Mouse (Mus musculus) adrenal gland, postnatal 10 days (tissue): ENCODE measurements at regions not wholly inside any gene's neighbourhood (a gene's known extent, or its start where the extent isn't known, plus 50 kb on each side); places are given as distances from the start of the nearest gene placed in this dataset.
"Not testable (repeated sequence)": the region's sequence is repeated elsewhere in the genome, so short reads cannot be mapped to it uniquely, and the experiment has no call there.

Experiments
- DNase-seq: peaks from one replicate; pipeline ENCODE4 v3.0.0; 2021; ENCODE audit warnings: mixed read lengths

DNA sequence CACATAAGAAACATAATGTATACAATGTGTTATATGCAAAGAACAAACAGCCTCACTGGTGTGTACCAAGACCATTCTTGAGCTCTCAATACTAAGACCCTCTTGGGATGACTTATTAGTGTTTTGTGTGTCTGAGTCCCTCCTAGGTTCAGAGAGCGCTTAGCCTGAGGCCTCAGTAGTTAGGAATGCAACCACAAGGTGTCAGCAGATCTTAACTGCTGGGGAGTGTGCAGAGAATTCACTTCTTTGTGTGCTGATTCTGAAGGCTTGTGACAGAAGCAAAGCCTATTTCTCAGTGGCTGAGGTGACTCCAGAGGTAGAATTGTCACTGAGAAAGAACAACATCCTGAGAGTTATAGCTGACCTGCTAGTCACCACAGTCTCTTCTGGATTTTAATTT is 816.9 kb upstream of the Olfr1507 start:
- peak; percentile 0 for DNase-seq

DNA sequence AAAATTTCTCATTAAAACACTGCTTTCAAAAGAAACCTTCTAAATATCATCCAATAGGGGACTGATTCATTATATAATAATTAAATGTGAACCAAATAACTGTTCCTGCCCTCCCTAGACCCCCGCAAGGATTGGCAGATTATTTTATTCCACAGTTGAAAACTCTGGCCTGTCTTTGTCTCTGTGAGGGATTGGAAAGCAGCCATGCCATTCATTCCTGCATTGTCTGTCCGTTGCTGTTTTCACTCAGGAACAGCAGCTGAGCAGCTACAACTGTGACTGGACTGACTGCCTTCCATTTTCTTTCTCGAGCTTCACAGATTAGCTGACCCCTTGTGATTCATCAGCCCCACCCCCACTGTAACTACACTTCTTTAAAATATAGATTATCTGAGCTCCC is 807.6 kb upstream of the Olfr1507 start:
- DNase-seq: not testable (repeated sequence)

DNA sequence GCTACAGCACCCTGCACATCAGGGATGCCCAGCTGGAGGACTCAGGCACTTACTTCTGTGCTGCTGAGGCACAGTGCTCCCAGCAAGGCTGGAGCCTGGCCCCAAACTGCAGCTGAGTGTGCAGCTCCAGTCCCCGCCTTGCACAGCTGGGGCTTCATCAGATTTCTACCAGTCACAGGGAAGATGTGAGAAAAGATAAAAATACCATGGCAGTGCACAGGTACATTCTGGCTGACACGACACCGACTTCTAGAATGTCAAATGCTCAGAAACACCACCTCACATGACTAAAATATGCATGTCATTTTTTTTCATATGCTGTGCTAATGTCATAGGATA is 806.9 kb upstream of the Olfr1507 start:
- DNase-seq: not testable (repeated sequence)

DNA sequence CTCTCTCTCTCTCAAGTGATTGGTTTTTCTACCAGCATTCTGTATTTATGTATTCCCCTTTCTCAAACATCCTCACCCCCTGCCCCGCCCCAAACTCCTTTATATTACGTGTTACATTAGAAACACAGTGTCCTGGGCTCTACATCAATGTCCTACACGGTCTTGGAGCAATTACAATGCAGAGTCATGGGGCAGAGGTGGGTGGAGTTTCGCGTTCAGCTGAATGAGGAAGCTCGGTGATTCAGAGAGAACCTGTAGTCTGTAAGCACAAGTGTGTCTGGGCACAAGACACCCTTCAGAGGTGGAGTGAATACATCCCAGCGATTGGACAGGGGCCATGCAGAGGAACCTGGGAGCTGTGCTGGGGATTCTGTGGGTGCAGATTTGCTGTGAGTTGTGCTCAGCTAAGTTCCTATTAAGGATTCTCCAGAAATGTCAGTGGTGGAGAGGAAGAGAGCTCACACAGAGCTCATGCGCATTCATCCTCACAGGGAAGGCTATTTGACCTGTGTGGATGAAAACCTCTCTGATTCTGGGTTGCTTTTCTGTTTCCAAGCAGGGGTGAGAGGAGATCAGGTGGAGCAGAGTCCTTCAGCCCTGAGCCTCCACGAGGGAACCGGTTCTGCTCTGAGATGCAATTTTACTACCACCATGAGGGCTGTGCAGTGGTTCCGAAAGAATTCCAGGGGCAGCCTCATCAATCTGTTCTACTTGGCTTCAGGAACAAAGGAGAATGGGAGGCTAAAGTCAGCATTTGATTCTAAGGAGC is 806.4 kb upstream of the Olfr1507 start:
- DNase-seq: not testable (repeated sequence)

DNA sequence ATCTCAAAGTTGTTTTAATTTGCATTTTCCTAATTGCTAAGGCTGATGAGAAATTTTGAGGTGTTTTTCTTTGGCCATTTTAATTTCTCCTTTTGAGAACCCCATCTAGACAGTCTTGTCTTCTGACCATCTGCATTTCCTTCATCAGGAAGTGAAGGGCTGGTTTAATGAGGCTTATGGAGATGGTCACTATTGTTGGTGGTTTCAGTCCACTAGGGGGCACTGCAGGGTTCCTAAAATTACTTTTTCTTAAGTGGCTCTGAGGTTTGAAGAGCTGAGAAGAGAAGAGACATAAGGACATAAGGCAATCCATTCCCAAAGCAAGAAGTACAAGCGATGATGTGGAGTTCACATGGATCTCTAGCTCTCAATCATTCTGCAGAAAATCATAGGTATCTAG is 805.6 kb upstream of the Olfr1507 start:
- not testable (repeated sequence) for DNase-seq

DNA sequence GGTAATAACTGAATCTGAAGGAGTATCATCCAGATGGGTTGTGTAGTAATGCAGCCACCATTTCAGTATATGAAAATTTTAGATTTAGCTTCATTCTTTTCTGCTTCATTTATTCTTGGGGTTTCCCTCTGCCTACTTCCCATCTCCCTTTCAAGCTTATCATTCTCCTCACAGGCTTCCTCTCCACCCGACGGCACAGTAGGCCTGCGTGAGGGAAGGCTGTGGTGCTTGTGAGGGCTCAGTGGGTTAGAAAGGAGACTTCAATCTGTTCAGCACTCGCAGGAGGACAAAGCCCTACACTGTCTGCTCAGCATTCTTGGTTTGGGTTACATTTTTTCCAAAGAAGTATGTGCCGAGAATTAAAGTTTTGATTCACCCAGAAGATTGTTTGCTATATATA is 804.2 kb upstream of the Olfr1507 start:
- DNase-seq: not testable (repeated sequence)

DNA sequence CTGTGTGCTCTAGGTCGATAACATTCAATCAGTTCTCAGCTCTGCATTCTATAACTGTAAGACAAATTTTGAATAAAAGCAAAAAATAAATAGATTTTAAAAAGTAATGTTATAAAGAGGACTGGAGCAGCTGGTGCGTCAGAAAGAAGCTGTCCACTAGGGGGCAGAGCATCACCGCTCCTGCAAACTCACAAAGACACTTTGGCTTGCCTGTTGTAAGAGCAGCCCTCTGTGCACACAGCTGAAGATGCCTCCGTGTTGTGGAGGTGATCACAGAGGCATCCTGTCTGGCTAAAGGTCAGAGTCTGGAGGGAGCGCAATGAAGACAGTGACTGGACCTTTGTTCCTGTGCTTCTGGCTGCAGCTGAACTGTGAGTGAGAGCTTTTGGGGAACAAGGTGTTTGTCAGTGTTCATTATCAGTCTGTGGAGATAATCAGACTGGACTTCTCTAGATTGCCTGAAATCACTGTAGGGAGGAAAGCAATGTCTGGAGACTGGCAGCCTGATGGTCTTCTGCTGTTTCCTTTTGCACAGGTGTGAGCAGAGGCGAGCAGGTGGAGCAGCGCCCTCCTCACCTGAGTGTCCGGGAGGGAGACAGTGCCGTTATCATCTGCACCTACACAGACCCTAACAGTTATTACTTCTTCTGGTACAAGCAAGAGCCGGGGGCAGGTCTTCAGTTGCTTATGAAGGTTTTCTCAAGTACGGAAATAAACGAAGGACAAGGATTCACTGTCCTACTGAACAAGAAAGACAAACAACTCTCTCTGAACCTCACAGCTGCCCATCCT is 788.0 kb upstream of the Olfr1507 start:
- DNase-seq: not testable (repeated sequence)

DNA sequence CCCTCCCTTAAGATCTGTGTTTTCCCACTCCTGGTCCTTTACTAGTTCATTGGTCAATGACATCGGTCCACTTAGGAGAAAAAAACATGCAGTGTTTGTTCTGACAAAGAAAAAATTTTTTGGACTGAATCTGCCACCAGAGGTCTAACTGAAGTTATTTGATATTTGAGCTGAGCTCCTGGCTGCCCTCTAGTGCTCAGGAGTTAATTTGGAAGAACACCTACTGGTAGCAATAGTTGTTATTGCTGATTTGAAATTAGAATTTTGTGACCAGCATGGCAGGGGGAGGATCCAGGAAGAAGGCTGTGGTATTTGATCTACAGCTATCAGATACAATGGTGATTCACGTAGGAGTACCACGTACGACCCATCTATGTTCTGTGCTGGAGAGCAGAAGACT is 777.7 kb upstream of the Olfr1507 start:
- peak; percentile 0 for DNase-seq

DNA sequence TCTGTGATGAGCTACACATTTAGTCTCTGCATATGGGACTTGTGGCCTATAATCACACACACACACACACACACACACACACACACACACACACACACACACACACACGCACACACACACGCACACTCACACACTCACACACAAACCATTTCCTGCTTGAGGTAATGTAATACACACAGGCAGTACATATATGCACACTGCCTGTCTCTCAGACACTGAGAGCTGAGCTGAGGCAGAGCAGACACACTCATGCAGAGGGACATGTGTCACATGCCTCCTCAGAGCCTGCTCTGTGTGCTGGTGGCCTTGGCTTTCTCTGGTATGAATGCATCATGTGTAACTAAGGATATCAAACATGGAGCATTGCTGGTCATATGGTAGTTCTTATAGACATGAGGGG is 772.1 kb upstream of the Olfr1507 start:
- DNase-seq: not testable (repeated sequence)

DNA sequence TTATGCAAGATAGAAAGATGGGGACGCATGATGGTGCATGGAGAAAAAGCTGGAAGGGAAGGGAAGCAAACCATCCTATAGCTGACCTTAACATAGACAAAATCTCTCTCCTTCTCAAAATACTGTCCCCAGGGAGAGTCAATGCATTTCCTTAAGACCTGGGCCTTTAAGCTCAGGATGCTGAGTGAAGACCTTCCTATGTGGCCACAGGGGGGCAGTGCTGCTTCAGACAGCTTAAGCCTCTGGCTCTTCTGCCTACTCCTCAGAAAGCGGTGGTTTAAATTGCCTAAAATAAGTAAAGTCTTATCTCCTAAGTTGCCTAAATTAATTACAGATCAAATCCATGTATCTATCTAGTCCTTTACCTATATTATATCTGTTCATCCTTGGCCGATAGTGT is 760.4 kb upstream of the Olfr1507 start:
- DNase-seq: not testable (repeated sequence)

DNA sequence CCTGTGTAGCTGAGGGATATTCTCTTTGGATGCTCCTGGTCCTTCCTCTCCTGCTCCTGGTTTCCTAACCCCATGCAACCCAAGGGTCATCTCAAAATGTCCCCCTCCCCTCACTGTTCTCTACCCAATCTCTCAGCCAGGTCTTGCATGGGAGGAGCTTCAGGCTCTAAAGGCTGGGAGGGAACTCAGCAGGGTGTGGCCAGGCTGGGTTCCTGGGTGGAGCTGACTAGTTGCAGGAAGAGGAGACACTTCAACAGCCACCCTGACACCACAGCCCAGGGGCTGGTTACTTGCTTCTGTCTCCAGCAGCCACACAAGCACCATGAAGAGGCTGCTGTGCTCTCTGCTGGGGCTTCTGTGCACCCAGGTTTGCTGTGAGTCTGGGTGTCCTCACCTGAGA is 757.9 kb upstream of the Olfr1507 start:
- DNase-seq: not testable (repeated sequence)

DNA sequence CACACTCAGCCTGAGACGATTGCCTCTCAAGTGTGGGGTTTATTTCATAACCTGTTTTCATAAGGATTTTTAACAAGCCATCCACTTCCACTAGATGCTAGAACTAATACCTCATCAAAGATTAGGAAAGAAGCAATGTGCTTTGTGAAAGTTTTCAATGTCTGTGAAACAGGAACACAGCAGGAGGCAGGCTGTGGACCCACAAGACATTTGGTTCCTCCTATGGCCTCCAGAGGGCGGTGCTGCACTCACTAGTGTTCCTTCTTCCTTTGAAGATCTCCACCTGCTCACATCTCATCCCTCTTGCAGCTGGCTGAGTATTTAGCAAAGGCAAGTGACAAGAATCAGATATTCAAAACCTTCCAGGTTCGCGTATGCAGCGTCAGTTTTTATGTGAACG is 735.6 kb upstream of the Olfr1507 start:
- not testable (repeated sequence) for DNase-seq

DNA sequence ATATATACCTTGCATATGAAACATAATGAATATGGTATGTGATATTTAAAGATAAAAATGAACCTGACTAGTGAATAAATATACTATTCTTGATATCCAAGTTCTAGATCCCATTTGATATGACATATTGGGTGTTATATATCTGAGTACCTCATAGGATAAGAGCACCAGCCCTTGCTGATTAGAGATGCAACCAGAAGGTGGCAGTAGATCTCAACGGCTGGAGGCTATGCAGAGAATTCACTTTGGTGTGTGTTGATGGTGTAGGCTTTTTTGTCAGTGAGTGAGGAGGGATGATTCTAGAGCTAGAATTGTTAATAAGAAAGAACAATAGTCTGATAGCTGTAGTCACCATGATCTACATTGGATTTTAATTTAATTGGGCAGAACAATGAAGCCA is 729.2 kb upstream of the Olfr1507 start:
- DNase-seq: not testable (repeated sequence)

DNA sequence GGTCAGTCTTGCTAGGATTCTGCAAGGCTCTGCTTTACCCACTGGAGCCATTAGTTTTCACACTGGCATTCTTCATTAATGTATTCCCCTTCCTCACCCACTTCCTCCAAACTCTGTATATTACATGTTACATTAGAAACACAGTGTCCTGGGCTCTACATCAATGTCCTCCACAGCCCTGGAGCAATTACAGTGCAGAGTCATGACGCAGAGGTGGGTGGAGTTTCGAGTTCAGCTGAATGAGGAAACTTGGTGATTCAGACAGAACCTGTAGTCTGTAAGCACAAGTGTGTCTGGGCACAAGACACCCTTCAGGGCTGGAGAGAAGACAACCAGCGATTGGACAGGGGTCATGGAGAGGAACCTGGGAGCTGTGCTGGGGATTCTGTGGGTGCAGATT is 715.0 kb upstream of the Olfr1507 start:
- DNase-seq: not testable (repeated sequence)

DNA sequence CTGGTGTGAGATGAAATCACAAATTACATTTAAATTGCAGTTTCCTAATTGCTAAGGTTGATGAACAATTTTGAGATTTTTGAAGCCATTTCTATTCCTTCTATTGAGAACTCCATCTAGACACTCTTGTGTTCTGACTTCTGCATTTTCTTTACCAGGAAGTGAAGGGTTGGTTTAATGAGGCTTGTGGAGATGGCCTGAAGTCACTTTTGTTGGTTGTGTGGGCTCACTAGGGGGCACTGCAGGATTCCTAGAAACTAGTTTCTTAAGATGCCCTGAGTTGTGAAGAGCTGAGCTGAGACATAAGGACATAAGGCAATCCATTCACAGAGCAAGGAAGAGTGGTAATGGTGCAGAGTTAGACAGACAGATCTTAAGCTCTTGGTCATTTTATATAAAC is 713.7 kb upstream of the Olfr1507 start:
- not testable (repeated sequence) for DNase-seq

DNA sequence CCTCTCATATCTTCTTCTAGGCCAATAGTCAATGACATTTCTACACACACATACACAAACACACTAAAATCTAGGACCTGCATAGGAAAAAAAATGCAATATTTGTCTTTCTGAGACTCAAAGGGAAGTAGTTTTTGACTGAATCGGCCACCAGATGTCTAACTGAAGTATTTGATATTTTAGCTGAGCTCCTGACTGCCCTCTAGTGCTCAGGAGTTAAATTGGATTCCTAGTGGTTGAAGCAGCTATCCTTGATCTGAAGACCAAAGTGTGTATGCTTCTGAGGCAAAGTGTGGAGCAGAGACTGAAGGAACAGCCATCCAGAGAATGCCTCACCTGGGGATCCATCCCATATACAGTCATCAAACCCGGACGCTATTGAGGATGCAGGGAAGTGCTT is 695.4 kb upstream of the Olfr1507 start:
- not testable (repeated sequence) for DNase-seq

DNA sequence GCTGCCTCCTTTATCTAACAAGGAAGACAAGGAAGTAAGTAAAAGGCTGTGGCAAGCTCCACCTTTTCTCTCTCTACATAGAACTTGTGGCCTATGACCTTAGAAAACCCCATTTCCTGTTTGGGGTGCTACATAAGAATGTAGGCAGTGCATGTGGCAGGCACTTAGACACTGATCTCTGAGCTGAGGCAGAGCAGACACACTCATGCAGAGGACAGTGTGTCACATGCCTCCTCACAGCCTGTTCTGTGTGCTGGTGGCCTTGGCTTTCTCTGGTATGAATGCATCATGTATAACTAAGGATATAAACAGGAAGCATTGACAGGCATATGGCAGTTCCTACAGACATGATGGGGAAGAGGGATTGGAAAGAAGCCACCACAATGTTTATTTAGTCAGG is 678.5 kb upstream of the Olfr1507 start:
- not testable (repeated sequence) for DNase-seq

DNA sequence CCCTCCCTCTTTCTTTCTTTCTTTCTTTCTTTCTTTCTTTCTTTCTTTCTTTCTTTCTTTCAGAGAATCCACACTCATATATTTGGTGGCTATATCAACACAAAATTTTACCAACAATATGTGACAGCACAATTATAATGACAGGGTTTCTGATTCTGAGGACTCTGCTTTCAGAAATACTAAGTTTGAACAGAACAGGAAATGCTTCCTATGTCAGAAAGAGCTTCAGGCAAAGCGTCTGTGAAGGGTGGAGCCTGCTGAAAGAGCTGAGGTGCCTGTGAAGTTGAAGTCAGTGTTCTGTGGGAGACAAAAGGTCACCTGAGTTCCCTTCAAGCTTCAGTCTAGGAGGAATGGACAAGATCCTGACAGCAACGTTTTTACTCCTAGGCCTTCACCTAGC is 670.8 kb upstream of the Olfr1507 start:
- not testable (repeated sequence) for DNase-seq

DNA sequence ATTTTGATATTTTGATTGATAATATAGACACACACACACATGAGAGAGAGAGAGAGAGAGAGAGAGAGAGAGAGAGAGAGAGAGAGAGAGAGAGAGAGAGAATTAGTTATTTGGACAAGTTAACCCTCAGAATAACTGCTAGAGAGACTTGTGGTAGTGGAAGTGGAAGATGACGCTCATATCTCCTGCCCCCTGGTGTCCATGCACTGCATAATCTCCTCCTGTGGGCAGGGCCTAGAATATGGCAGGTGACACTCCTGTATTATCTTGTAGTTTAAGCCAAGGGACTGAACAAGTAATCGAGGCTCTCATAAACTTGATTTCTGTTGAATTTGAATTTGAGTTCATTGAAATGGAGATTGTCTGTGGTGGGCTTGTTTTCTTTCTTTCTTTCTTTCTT is 663.5 kb upstream of the Olfr1507 start:
- not testable (repeated sequence) for DNase-seq

DNA sequence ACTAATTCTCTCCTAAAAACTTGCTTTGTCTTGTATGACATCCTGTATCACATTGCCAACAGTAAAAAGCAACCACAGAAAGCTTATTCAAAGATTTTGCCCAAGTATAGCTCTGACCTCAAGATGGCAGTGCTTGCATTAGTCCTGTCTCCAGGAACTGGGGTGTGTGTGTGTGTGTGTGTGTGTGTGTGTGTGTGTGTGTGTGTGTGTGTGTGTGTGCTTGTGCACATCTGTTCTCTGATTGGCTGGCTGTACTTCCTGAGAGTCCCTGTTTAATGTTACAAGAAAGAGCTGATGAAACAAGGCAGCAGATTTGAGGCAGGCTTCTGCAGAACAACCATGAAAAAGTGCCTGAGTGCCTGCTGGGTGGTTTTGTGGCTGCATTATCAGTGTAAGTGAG is 639.2 kb upstream of the Olfr1507 start:
- DNase-seq: peak; percentile 1

DNA sequence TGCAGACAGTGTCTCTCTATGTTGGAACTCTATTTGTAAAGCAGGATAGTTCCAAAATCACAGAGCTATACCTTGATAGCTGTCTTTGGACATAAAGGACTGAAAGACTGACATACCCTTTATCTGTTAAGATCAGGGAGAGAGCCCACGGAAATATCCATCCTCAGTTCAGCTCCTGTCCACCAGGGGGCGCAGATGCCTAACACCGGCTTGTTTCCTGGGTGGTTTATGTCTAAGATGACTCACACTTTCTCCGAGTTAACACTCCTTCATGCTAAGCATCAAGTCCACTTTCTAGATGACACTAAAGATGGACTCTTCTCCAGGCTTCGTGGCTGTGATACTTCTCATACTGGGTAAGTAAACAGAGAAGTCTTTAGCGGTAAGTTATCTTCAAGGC is 636.8 kb upstream of the Olfr1507 start:
- DNase-seq: peak; percentile 41

DNA sequence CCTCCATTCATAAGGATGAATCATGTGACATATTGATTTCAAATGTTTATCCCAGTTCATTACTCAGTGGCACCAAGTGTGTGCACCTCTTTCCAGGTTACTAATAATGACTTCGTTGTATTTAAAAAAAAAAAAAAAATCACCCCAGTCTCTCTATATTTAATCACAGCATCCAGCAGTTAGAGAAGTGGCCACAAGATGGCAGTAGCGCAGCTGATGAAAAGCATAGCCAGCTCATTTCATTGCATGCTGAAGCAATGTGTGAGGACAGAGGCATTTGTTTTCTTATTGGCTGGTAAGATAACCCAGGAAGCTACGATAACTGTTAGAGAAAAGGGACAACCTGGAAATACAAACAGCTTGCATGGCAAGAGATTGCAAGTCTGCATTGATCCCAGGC is 626.2 kb upstream of the Olfr1507 start:
- peak; percentile 49 for DNase-seq

DNA sequence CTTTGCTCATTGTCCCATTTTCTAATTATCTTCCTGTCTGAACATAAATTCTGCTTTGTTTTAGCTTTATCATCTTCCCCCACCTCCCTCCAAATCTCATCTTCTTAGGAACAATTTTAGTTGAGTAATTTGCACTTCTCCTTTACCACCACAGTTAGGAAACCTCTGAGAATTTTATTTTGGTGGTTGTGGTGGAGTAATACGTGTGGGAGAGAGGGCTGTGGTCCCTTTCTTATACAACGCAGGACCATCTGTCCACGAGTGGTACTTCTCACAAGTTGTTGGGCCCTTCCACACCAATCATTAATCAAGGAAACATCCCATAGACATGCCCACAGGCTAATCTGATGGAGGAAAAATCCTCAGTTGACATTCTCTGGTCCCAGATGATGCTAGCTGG is 614.2 kb upstream of the Olfr1507 start:
- DNase-seq: not testable (repeated sequence)

DNA sequence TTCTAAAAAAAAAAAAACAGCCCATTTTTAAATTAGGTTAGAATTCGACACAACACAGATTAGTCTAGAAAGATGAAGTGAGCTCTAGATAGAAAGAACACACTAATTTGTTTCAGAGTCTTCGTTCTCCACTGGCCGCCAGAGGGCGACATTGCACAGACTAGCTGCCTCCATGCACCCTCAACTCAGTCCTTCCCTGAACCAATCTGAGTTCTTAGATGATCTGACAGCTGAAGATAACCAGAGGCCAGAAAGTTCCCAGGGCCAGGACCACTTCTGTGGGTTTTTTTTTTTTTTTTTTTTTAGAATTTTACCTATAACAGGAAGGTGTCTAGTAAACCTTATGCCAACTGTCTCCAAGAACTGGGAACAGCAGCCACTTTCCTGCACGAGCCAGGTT is 605.8 kb upstream of the Olfr1507 start:
- DNase-seq: peak; percentile 3
